Mouse (Mus musculus) adrenal gland, adult (tissue): ENCODE measurements at regions not wholly inside any gene's neighbourhood (a gene's known extent, or its start where the extent isn't known, plus 50 kb on each side); places are given as distances from the start of the nearest gene placed in this dataset.
"Not testable (repeated sequence)": the region's sequence is repeated elsewhere in the genome, so short reads cannot be mapped to it uniquely, and the experiment has no call there.

Experiments used
- DNase-seq, 2 experiments: peaks; one replicate each; pipeline ENCODE4 v3.0.0; 2022 to 2023; ENCODE audit warnings: low spot score in 1 of 2; ENCODE audit not compliant: inconsistent age in 2 of 2

GRCm38 (mm10) chr10:86636953-86637376, 68.3 kb downstream of the Hsp90b1 start:
- DNase-seq = peak; percentile 88 to 95

DNA sequence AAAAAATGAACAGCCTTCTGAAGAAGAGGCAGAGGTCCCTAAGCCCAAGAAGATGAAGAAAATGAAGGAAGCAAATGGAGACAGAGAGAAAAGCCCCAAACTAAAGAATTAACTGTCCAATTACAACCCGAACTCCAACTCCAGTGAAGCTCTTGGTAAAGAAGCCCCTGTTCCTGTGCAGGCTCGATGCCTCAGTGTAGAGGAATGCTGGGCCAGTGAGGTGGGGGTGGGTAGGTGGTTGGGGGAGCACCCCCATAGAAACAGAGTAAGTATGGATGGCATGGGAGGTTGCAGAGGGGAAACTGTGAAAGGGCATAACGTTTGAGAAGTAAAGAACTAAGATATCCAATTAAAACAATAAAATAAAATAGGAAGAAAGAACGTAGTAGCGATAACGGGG, 68.8 kb downstream of the Hsp90b1 start:
- DNase-seq = not testable (repeated sequence)

DNA sequence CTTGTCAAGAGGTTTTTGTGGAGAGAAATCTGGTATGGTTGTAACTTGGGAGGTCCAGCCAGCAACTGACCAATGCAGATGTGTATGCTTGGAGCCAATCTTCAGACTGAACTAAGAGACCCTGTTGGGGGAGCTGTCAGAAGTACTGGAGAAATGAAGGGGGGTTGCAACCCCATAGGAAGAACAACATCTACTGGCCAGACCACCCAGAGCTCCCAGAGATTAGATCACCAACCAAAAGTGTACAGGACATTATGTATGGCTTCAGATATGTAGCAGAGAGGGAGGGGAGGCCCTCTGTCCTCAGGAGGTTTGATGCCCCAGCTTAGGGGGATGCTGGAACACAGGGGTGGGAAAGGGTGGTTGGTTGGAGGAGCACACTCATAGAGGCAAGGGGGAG, 78.6 kb downstream of the Hsp90b1 start:
- not testable (repeated sequence) for DNase-seq

DNA sequence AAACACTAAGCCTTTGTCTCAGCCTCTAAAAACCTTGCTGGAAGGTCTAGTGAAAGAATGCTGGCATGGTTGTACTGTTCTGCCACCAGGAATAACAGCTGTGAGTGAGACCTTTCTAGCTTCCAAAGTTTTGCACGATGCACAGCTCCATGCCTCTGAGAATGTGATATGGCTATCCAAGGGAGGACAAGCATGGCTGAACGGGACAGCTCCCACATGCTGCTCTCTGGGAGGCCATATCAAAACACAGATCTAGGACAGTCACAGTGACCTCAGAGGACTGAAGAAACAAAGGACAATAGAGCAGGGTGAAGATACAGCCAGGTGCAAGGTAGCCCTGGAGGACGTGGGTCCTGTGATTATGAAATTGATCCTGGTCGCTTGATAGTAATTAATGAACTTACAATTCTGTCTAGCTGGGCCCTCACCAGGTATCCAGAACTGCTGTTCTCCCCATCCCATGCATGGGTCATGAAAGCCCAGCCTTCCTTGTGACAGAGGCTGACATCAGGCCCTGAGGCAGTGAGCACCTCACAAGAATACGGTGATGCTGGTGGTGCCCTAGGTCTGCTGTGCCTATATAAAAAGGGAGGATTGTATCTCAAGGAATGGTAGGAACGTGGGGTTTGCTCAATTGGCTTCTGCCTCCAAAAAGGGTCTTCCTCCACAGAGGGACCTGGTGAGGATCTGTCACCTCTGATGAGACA, 87.2 kb downstream of the Hsp90b1 start:
- not testable (repeated sequence) for DNase-seq

GRCm38 (mm10) chr10:86612341-86612740, 93.0 kb downstream of the Hsp90b1 start:
- DNase-seq = peak; percentile 37 to 60

DNA sequence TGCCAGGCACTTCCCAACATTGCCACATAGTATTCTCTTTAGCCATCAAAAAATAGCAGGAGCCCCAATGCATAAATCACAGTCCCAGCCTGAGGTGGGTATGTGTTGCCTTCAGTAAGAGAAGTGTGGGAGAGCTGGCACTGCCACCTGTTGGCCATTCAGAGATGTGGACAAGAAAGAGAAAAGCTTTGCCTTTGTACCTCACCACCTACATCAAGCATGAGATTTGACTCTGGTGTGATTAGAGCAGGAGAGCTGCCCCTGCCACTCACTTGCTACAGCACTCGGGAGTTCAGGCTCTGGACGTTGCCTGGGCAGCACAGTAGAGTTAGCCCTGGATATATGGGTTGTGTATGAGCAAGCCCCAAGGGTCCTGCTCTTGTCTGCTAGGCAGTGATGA, 95.3 kb downstream of the Hsp90b1 start:
- peak in 1 of 2 experiments; percentile 32 for DNase-seq

DNA sequence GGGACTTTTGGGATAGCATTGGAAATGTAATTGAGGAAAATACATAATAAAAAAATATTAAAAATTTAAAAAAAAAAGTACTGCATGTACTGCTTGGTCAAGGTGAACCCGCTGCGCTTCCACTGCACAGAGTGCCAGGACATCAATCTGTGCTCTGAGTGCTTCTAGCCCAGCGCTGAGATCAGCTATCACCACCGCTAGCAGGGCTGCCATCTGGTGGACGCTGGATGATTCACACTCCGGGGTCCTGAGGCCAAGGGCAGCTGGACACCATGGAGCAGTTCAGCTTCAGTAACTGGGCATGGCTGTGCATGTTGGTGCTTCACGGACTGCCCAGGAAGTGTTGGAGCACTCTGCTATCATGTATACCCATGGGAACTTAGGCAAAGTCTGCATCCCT, 102.1 kb upstream of the Syn3 start:
- DNase-seq = peak; percentile 23 to 52

- DNase-seq = peak; percentile 25 to 46
Observed at GRCm38 (mm10) chr10:86599991-86600390, 101.3 kb upstream of the Syn3 start.

DNA sequence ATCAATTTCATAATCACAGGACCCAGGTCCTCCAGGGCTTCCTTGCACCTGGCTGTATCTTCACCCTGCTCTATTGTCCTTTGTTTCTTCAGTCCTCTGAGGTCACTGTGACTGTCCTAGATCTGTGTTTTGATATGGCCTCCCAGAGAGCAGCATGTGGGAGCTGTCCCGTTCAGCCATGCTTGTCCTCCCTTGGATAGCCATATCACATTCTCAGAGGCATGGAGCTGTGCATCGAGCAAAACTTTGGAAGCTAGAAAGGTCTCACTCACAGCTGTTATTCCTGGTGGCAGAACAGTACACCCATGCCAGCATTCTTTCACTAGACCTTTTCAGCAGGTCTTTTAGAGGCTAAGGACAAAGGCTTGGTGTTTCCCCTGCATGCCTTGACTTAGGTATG, 91.5 kb upstream of the Syn3 start:
- not testable (repeated sequence) for DNase-seq

DNA sequence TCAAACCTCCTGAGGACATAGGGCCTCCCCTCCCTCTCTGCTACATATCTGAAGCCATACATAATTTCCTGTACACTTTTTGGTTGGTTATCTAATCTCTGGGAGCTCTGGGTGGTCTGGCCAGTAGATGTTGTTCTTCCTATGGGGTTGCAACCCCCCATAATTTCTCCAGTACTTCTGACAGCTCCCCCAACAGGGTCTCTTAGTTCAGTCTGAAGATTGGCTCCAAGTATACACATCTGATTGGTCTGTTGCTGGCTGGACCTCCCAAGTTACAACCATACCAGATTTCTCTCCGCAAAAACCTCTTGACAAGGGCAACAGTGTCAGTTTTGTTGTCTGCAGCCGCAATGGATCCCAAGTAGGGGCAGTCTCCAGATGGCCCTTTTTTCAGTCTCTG, 68.2 kb upstream of the Syn3 start:
- DNase-seq = not testable (repeated sequence)

- peak; percentile 17 to 35 for DNase-seq
Observed at GRCm38 (mm10) chr10:86555843-86556242, 57.1 kb upstream of the Syn3 start.
